Mouse (Mus musculus): ENCODE results near the gene Amigo1.

Amigo1 gene

DNA sequence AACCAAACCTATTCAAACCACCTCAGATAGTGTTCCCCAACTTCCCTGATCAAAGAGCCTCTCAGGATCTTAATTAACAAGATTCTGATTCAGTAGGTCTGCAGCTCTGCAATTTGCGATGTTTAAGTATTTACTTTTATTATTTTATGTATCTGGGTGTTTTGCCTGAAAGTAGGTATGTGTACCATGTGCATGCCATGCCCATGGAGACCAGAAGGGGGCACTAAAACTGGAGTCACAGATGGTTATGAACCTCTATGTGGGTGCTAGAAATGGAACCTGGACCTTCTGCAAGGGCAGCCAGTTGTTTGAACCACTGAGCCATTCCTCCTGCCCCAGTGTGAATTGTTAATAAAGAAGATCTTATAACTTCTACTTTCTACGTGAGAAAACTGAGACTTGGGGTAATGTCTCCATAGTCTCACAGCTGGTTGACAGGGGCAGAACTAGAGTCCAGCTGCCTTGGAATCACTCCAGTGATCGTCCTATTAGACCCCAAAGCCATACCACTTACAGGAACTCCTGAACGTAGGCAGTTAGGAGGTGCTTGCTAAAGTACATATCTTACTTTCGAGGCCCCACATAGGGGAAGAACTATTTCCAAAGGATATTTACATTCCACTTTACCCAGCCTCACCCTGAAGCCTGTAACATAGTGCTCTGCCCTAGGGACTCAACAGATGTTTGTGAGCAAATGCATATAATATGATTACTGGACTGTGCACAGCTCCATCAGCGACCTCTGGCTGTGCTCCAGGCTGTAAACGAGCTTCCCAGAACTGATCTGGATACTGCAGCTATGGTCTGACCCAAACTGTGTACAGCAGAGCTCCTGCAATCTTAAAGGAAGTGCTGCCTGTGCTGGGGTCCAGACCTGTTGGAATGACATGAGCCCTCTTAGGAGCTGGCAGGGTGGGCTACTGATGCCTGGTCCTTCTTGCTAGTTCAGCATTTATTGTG, 7.1 kb upstream of the Amigo1 start:
- intact Hi-C loops (cut with DNase I): no loop called here

GRCm38 (mm10) chr3:108180514-108180913, 5.6 kb upstream of the Amigo1 start:
- intact Hi-C loops (cut with DNase I): no loop called here

DNA sequence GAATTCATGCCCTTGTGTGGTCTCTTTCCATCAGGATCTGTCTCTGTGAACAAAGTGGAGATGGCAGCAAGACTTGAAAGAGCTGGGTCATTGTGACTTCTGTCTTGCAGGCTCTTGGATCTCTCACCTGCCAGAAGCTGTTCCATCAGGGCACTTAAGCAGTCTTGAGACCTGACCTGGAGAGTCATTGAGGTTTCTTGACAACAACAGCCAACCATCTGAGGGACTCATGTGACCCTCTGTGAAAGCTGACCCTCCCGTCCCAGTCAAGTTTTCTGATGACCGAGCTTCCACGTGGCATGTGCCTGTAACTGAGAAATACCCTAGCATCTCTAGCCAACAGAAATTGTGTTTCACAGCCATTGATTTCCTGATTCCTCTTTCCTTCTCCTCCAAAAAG, 1.4 kb upstream of the Amigo1 start:
- intact Hi-C loops (cut with DNase I): no loop called here

DNA sequence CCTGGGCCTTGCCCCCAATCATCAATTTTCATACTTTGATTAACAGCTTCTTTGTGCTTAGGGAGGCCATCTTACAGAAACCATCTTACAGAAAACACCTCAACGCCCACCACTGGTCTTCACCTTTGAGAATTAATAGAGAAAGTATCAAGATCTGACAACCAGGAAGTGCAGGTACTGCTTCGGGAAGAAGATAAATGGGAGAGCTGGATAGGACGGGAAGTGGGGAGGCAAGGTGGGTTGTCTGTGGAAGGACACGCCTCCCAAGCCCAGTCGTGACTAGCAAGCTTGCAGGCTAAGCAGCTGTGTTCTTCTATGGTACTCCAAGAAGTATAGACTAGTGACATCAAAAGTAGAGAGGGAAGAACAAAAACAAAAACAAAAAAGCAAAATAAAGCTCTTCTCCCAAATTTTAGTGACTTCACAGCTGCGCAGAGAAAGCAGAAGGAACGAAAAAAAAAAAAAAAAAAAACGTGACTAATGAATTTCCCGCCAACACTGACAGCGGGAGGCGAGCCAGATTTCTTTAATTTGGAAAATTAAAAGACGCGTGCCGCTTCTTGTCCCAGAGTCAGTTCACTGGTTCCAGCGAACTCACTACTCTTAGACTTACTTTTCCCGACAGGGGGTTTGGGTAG, 556 bp upstream of the Amigo1 start:
- intact Hi-C loops (cut with DNase I): no loop called here

GRCm38 (mm10) chr3:108187111-108187795, 1.1 kb downstream of the Amigo1 start:
- intact Hi-C loops (cut with DNase I): no loop called here

DNA sequence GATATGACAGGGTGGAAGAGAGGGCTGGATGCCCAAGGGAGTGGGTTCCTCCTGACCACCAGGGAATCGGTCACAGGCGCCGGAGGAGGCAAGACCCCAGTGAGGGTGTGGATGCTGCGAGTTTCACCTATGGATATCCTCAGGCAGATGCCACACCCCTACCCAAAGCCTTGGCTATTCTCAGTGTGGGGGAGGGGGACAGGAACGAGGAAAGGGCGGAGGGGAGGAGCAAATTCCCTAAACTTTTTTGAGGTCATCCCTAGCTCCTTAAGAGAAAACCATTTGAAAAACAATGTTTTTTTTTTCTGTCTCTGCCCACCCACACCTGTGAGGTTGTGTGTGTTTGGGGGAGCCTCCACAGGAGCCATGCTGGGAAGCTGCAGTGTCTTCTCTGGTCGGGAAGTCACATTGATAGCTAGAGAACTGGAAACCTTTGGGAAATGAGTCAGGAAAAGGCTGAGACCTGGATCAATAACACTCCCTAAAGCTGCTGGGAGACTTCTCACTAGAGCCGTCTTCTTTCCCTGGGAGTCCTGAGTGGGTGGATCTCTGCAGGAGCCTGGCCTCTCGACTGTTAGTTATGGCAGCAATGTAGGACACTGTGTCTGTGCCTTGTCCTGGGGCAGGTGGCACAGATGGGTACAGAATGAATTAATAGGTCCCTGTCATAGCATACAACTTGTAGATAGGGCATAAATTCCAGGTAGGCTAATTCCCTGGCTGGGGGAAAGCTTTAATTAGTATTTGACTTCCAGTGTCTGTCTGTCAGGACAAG, 2.8 kb downstream of the Amigo1 start:
- intact Hi-C loops (cut with DNase I): no loop called here

DNA sequence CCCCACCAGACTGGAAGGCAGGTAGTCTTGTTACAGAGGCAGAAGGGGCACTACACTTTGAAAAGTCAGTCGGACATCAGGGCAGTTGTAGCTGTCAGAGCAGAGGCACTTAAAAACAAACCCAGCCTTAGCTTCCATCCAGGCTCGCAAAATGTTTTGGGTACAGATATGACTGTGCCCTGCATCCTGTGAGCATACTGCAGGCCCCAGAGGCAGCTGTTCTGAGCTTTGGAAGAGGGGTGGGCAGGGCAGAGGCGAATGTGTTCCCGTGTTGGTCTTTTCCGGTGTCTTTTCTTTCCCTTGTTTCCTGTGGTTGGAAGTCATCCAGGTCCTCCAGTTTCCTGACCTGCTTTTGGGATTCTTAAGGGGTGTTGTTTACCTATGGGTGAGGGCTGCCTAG, 3.8 kb downstream of the Amigo1 start:
- intact Hi-C loops (cut with DNase I): no loop called here

DNA sequence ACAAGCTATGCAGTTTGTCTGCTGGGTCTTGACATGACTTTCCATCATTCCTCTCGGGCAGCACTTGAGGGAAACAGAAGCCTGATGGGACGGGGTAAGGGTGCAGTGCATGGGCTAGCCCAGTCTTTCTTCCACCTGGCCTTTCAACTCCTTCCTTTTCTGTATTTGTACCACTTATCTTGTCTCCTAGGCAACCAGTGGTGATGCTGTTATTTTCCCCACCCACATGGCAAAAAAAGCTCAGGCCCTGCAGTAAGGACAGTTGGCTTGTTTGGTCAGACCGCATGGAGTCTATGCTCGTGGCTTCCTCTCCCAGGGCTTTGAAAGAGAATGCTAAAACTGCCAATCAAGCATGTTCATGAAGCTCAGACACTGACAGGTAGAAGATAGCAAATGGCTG, 7.6 kb downstream of the Amigo1 start:
- intact Hi-C loops (cut with DNase I): no loop called here

DNA sequence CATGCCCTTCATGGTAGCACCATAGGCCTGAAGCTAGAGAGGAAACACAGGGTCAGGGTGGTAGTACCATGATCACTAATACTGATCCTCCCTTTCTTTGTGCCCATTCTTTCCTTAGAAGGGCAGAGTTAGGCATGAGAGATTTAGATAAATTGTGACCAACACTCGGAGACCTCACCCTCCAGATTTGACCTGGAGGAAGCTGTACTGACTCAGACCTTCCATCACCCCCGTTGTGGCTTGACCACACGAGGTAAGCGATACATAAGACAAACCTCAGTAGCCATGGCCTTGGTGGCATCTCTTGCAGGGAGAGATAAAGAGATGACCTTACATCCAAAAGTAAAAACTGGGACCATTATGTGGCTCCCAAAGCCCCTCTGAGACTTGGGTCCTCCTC, 9.2 kb downstream of the Amigo1 start:
- intact Hi-C loops (cut with DNase I): no loop called here

DNA sequence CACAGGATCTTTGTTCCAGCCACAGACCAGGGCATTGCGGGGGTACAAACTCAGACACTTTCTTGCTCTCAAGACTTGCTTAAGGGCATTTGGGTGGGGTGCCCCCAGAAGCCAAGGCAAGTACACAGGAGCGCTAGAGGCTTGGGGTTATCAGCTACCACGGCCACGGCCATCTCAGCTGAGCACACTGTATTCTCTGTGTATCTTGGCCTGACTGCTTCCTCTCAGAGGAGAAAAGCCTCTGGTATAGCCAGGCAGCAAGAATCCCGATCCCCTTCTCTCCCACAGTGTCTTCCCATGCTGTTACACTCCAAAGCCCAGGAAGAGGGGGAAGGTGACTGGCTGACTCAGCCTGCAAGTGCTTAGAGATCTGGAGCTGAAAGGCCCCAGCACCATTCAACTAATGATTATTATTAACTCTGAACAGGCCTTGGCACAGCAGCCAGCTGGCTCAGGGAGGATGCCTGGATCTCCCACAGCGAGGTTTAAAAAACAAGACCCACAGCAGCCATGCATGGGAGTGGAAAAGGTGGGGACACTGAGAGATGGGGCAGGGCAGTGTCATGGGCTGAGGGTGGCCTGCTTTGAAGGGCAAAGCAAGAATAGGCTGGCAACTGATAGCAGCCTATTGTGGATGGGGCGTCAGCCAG, 9.9 kb downstream of the Amigo1 start:
- intact Hi-C loops (cut with DNase I): no loop called here

DNA sequence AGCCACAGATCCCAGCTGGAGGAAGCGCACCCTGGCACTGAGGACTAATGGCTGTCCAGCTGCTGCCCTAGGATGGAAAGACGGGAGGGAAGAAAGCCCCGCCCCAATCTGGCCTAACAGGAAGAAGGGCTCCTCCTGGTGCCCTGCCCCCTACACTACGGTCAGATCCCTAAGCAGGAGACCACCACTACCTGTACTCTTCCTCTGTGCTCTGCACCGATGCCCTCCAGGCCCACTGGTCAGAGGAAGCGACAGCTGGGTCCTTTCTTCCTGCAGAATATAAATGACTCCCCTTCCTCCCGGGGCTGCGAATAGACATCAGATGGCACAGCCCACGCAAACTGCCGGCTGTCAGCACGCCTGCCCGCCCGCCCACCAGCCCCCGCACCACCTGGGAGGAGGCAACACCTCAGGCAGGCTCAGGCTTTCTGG, 10.9 kb downstream of the Amigo1 start:
- intact Hi-C loops (cut with DNase I): no loop called here

- intact Hi-C loops (cut with DNase I): no loop called here
Observed at GRCm38 (mm10) chr3:108199231-108199630, 13.1 kb downstream of the Amigo1 start.

DNA sequence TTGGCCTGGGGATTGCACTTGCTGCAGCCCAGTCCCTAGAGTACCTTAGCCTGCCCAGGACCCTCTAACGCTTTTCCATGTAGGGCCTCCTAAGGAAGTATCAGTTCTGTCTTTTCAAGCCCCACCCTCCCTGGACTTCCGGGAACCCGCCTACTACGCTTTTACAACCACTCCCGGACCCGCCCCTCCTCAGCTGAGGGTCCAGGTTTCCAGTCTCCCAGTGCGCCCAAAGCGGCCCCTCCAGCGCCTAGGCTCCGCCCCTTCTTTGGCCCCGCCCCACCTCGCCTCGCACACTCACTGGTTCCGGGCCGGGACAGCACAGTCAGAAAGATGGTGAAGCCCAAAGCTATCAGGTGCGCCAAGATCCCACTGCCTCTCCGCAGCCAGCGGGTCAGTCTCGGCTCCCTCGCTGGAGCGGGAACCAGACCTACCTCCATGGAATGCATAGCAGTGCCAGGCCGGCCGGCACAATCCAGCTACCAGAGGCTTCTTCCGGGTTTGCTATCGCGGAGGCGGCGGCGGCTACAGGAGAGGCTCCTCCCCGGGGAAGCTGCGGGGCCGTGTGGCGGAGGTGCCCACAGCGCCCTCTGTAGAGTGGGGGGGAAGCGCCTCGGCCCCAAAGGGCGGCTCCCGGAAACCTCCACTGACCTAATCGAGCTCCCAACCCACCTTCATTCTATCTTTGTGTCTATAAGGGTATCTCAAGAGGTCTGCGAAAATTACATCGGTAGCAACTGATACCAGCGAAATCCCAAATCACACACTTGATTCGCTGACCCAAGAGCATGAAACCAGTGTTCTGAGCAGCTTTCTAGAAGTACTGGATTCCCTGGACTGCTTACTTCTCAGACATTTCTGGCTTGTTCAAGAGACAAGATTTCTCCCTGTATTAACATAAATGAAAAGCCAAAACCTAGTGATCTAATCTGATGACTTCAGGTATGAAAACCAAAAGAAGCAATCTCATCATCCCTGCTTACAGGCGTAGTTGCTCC, 14.5 kb downstream of the Amigo1 start, which contains the start of gene Cyb561d1:
Gene Cyb561d1 (minus strand): TSS at position 884 of the 995 bp plus-strand sequence.
- intact Hi-C loops (cut with DNase I): no loop called here

GRCm38 (mm10) chr3:108202506-108202905, 16.4 kb downstream of the Amigo1 start:
- intact Hi-C loops (cut with DNase I): no loop called here

DNA sequence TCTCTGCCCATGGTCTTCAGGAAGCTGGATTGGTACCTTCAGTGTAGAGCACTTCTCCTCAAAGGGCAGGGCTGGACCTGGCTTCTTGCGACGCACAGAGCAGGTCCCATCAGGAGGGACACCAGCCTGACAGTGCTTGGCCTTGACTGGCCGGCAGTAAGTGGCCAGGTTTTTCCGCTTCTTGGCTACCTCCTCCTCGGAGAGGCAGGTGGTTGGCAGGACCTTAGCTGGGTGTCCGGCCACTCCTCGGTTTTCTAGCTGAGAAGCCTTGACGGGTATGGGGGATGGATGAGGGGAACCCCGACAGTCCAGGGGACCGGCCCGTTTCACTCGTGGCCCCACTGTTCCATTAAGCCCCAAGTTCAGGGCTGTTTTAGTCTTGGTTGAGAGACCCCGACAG, 17.1 kb downstream of the Amigo1 start:
- intact Hi-C loops (cut with DNase I): no loop called here

- intact Hi-C loops (cut with DNase I): loop anchor here (2.0 kb wide), 1 partner anchor 39 kb away; no protein-coding TSS in a partner anchor
Observed at GRCm38 (mm10) chr3:108203621-108204325, 17.6 kb downstream of the Amigo1 start.

DNA sequence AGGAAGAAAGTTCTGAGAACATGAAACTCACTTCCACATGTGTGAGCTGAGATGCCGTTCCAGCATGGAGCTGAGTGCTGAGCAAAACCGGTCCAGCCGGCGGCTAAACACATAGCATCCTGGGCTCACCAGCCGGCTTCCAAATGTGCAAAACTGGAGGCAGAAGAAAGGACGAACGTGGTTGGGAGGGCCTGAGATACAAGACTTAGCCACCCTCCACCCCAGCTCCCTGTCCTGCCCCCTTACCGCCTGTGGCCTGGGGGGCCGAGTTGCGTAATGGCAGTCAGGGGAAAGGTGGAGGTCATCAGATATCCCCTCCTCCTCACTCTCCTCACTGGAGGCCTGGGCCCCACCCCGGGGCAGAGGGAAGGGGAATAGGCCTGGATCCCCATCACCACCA, 18.3 kb downstream of the Amigo1 start:
- intact Hi-C loops (cut with DNase I): loop anchor here (2.0 kb wide), 1 partner anchor 40 kb away; no protein-coding TSS in a partner anchor

DNA sequence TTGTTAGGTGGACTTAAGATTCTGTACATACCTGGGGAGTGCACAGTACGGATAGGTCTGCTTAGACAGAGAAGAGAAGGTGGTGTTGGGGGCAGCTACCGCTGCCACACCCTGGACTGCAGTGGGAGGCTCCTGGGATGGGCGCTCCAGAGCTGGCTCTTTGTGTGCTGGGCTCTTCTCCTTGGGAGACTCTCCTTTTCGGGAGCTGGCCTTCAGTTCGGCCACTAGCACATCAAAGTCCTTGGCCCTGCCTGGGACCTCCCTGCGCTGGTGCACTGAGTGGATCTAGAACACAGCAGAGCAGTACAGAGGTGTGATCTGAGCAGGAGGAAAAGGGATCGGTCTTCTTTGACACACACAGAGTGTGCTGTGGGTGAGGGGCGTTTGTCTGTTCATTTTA, 19.5 kb downstream of the Amigo1 start:
- intact Hi-C loops (cut with DNase I): loop anchor here (2.0 kb wide), 1 partner anchor 41 kb away; no protein-coding TSS in a partner anchor

Data from adrenal gland (tissue).